Mouse (Mus musculus) myocyte (in vitro differentiated cells): ENCODE measurements at regions not wholly inside any gene's neighbourhood (a gene's known extent, or its start where the extent isn't known, plus 50 kb on each side); places are given as distances from the start of the nearest gene placed in this dataset.

Experiments used
- H3K27me3 ChIP-seq: one replicate; pipeline ENCODE4 v1.6.1; 2011; ENCODE audit not compliant: control insufficient read depth, insufficient read depth, insufficient read length
- H3K36me3 ChIP-seq: one replicate; pipeline ENCODE4 v1.6.1; 2011; ENCODE audit not compliant: control insufficient read depth, insufficient read depth
- H3K4me2 ChIP-seq: one replicate; pipeline ENCODE4 v1.6.1; 2011; ENCODE audit warnings: low read depth, control low read depth
- H3K4me3 ChIP-seq: one replicate; pipeline ENCODE4 v1.5.1; 2011; ENCODE audit warnings: mild to moderate bottlenecking, control low read depth, moderate library complexity
- H3K79me2 ChIP-seq: one replicate; pipeline ENCODE4 v1.6.1; 2011; ENCODE audit not compliant: control insufficient read depth, insufficient read depth
- H3ac ChIP-seq: one replicate; pipeline ENCODE4 v1.6.1; 2011; ENCODE audit not compliant: control insufficient read depth, insufficient read length
- CEBPB ChIP-seq: IDR thresholded peaks from 2 replicates; pipeline ENCODE4 v1.6.1; 2011; ENCODE audit warnings: mild to moderate bottlenecking, moderate library complexity; ENCODE audit not compliant: poor library complexity, insufficient read depth, severe bottlenecking
- E2F4 ChIP-seq: IDR thresholded peaks from one replicate; pipeline ENCODE4 v1.6.1; 2011; ENCODE audit warnings: mild to moderate bottlenecking, control low read depth, moderate library complexity; ENCODE audit not compliant: insufficient read depth
- MAX ChIP-seq: IDR thresholded peaks from one replicate; pipeline ENCODE4 v1.6.1; 2011; ENCODE audit warnings: low read depth, mild to moderate bottlenecking, control low read depth
- MYOD1 ChIP-seq, 3 experiments: IDR thresholded peaks; one replicate each; pipeline ENCODE4 v1.6.1; 2011; ENCODE audit warnings: control low read depth in 2 of 3, low read depth in 2 of 3, mild to moderate bottlenecking in 2 of 3, moderate library complexity in 1 of 3; ENCODE audit not compliant: insufficient read length in 2 of 3, control insufficient read depth in 1 of 3
- MYOG ChIP-seq, 3 experiments: IDR thresholded peaks; one replicate each; pipeline ENCODE4 v1.6.1; 2011; ENCODE audit warnings: control low read depth in 2 of 3, low read depth in 2 of 3, mild to moderate bottlenecking in 2 of 3; ENCODE audit not compliant: insufficient read length in 2 of 3, control insufficient read depth in 1 of 3, insufficient read depth in 1 of 3
- POLR2A ChIP-seq: IDR thresholded peaks from one replicate; pipeline ENCODE4 v1.6.1; 2011; ENCODE audit warnings: low read depth, mild to moderate bottlenecking, control low read depth, moderate library complexity; ENCODE audit not compliant: insufficient read length
- POLR2AphosphoS2 ChIP-seq: IDR thresholded peaks from one replicate; pipeline ENCODE4 v1.6.1; 2011; ENCODE audit warnings: low read depth, control low read depth; ENCODE audit not compliant: insufficient read length
- REST ChIP-seq: IDR thresholded peaks from one replicate; pipeline ENCODE4 v1.6.1; 2011; ENCODE audit warnings: mild to moderate bottlenecking, control low read depth, moderate library complexity; ENCODE audit not compliant: insufficient read depth, insufficient read length
- SRF ChIP-seq: IDR thresholded peaks from one replicate; pipeline ENCODE4 v1.6.1; 2011; ENCODE audit warnings: low read depth; ENCODE audit not compliant: control insufficient read depth, insufficient read length
- TCF12 ChIP-seq: IDR thresholded peaks from one replicate; pipeline ENCODE4 v1.6.1; 2011; ENCODE audit warnings: mild to moderate bottlenecking, control low read depth; ENCODE audit not compliant: poor library complexity, insufficient read depth, severe bottlenecking
- TCF3 ChIP-seq: IDR thresholded peaks from one replicate; pipeline ENCODE4 v1.6.1; 2011; ENCODE audit warnings: low read depth, control low read depth; ENCODE audit not compliant: insufficient read length
- USF1 ChIP-seq: IDR thresholded peaks from one replicate; pipeline ENCODE4 v1.6.1; 2011; ENCODE audit warnings: low read depth, mild to moderate bottlenecking, control low read depth, moderate library complexity

- TF ChIP-seq TCF3, result no peak
- TF ChIP-seq POLR2AphosphoS2, result no peak
- no peak for TF ChIP-seq MYOG (IDR thresholded peaks at IDR 0.05; ENCODE audit: control insufficient read depth in 1 of 3, insufficient read depth in 1 of 3, insufficient read length in 2 of 3, low read depth in 2 of 3)
- TF ChIP-seq POLR2A, result no peak
- TF ChIP-seq SRF, result no peak
- no peak for TF ChIP-seq USF1
- Histone ChIP-seq H3K4me2 (no peak overlapping the region), H3K4me3 (no peak overlapping the region), H3K27me3 (no peaks in the 10 kb centered on the region), H3ac (no peak overlapping the region), H3K36me3 (no peaks in the 10 kb centered on the region), H3K79me2 (no peaks in the 10 kb centered on the region)
These were observed 184.4 kb downstream of the Emx2 start for GRCm38 (mm10) chr19:59642606-59643005.

- no peak overlapping the region for H3K4me2 ChIP-seq
- no peaks in the 10 kb centered on the region for H3K36me3 ChIP-seq
- TF ChIP-seq POLR2AphosphoS2, result no peak
- TF ChIP-seq E2F4, result no peak
- TF ChIP-seq USF1, result no peak
- no peak for TF ChIP-seq POLR2A
- no peak for TF ChIP-seq SRF
- no peak for TF ChIP-seq MYOD1 (IDR thresholded peaks at IDR 0.05; ENCODE audit: control insufficient read depth in 1 of 3, insufficient read length in 2 of 3, low read depth in 2 of 3)
- TF ChIP-seq TCF12, result no peak
- TF ChIP-seq CEBPB, result no peak
- TF ChIP-seq MAX, result no peak
- no peak for TF ChIP-seq MYOG (IDR thresholded peaks at IDR 0.05; ENCODE audit: control insufficient read depth in 1 of 3, insufficient read depth in 1 of 3, insufficient read length in 2 of 3, low read depth in 2 of 3)
- no peak for TF ChIP-seq TCF3
- no peak for TF ChIP-seq REST
- no peaks in the 10 kb centered on the region for H3K79me2 ChIP-seq
- H3K4me3 ChIP-seq, result no peak overlapping the region
- no peak overlapping the region for H3ac ChIP-seq
- H3K27me3 ChIP-seq, result no peaks in the 10 kb centered on the region
These were observed 188.1 kb downstream of the Emx2 start for GRCm38 (mm10) chr19:59646231-59646630.

GRCm38 (mm10) chr19:59646656-59647055, 188.5 kb downstream of the Emx2 start:
- Histone ChIP-seq H3K36me3 (no peaks in the 10 kb centered on the region), H3K4me3 (no peak overlapping the region), H3K27me3 (no peaks in the 10 kb centered on the region), H3ac (no peak overlapping the region), H3K4me2 (no peak overlapping the region), H3K79me2 (no peaks in the 10 kb centered on the region)
- TF ChIP-seq USF1, result no peak
- no peak for TF ChIP-seq TCF3
- TF ChIP-seq TCF12, result no peak
- TF ChIP-seq REST, result no peak
- no peak for TF ChIP-seq CEBPB
- TF ChIP-seq MYOG (IDR thresholded peaks at IDR 0.05; ENCODE audit: control insufficient read depth in 1 of 3, insufficient read depth in 1 of 3, insufficient read length in 2 of 3, low read depth in 2 of 3), result no peak
- TF ChIP-seq MAX, result no peak
- no peak for TF ChIP-seq POLR2A
- no peak for TF ChIP-seq SRF
- TF ChIP-seq MYOD1 (IDR thresholded peaks at IDR 0.05; ENCODE audit: control insufficient read depth in 1 of 3, insufficient read length in 2 of 3, low read depth in 2 of 3), result no peak
- TF ChIP-seq POLR2AphosphoS2, result no peak

GRCm38 (mm10) chr19:59649421-59649820, 191.2 kb downstream of the Emx2 start:
- no peaks in the 10 kb centered on the region for H3K79me2 ChIP-seq
- no peak overlapping the region for H3K4me3 ChIP-seq
- H3K4me2 ChIP-seq, result no peak overlapping the region
- TF ChIP-seq TCF12, result no peak
- TF ChIP-seq CEBPB, result no peak
- TF ChIP-seq E2F4, result no peak
- TF ChIP-seq POLR2A, result no peak
- no peak for TF ChIP-seq TCF3
- TF ChIP-seq SRF, result no peak
- no peak for TF ChIP-seq MAX
- TF ChIP-seq USF1, result no peak
- no peak for TF ChIP-seq POLR2AphosphoS2
- TF ChIP-seq MYOG (IDR thresholded peaks at IDR 0.05; ENCODE audit: control insufficient read depth in 1 of 3, insufficient read depth in 1 of 3, insufficient read length in 2 of 3, low read depth in 2 of 3), result no peak
- TF ChIP-seq MYOD1 (IDR thresholded peaks at IDR 0.05; ENCODE audit: control insufficient read depth in 1 of 3, insufficient read length in 2 of 3, low read depth in 2 of 3), result no peak
- TF ChIP-seq REST, result no peak
- no peaks in the 10 kb centered on the region for H3K27me3 ChIP-seq
- H3ac ChIP-seq, result no peak overlapping the region
- H3K36me3 ChIP-seq, result no peaks in the 10 kb centered on the region
